Mouse (Mus musculus) kidney, postnatal 4 days (tissue): ENCODE data around the gene Cpne4.
A peak's percentile ranks its signal among the peaks of the same experiment; 100 is the strongest.

Source experiments
- DNase-seq, 2 experiments: peaks; one replicate each; pipeline ENCODE4 v3.0.0; 2021; ENCODE audit warnings: mixed read lengths in 2 of 2

Cpne4 gene

GRCm38 (mm10) chr9:104687051-104687450, 140.0 kb downstream of the Cpne4 start:
- no peak for DNase-seq

GRCm38 (mm10) chr9:104693145-104693544, 146.1 kb downstream of the Cpne4 start:
- DNase-seq = no peak

GRCm38 (mm10) chr9:104710831-104711230, 163.7 kb downstream of the Cpne4 start:
- DNase-seq = no peak

GRCm38 (mm10) chr9:104725311-104725710, 178.2 kb downstream of the Cpne4 start:
- DNase-seq = no peak

- DNase-seq = no peak
These were observed 195.7 kb downstream of the Cpne4 start for GRCm38 (mm10) chr9:104742661-104743380.

- no peak for DNase-seq
These were observed 208.4 kb downstream of the Cpne4 start for GRCm38 (mm10) chr9:104755519-104755918.

GRCm38 (mm10) chr9:104760031-104760430, 212.9 kb downstream of the Cpne4 start:
- DNase-seq = no peak

GRCm38 (mm10) chr9:104776198-104776815, 229.2 kb downstream of the Cpne4 start:
- DNase-seq = no peak

- DNase-seq = no peak
These were observed 230.0 kb downstream of the Cpne4 start for GRCm38 (mm10) chr9:104777135-104777534.

GRCm38 (mm10) chr9:104777780-104778179, 230.7 kb downstream of the Cpne4 start:
- DNase-seq = no peak

- DNase-seq = no peak
These were observed 249.5 kb downstream of the Cpne4 start for GRCm38 (mm10) chr9:104796601-104797000.

GRCm38 (mm10) chr9:104804776-104805175, 257.7 kb downstream of the Cpne4 start:
- no peak for DNase-seq

- DNase-seq = no peak
These were observed 267.6 kb downstream of the Cpne4 start for GRCm38 (mm10) chr9:104814681-104815080.

GRCm38 (mm10) chr9:104828646-104829045, 281.6 kb downstream of the Cpne4 start:
- no peak for DNase-seq

- no peak for DNase-seq
These were observed 286.0 kb downstream of the Cpne4 start for GRCm38 (mm10) chr9:104832934-104833539.

GRCm38 (mm10) chr9:104837931-104838330, 290.8 kb downstream of the Cpne4 start:
- no peak for DNase-seq

GRCm38 (mm10) chr9:104841278-104841677, 294.2 kb downstream of the Cpne4 start:
- no peak for DNase-seq

GRCm38 (mm10) chr9:104845226-104845930, 298.3 kb downstream of the Cpne4 start:
- DNase-seq = no peak

GRCm38 (mm10) chr9:104853701-104854100, 306.6 kb downstream of the Cpne4 start:
- DNase-seq = no peak

GRCm38 (mm10) chr9:104854245-104854921, 307.3 kb downstream of the Cpne4 start:
- DNase-seq = no peak

- DNase-seq = no peak
These were observed 318.7 kb downstream of the Cpne4 start for GRCm38 (mm10) chr9:104865830-104866229.

- no peak for DNase-seq
These were observed 325.5 kb downstream of the Cpne4 start for GRCm38 (mm10) chr9:104872586-104872985.

- peak in 1 of 2 experiments; percentile 8 for DNase-seq
These were observed 327.1 kb downstream of the Cpne4 start for GRCm38 (mm10) chr9:104874157-104874556.
